Mouse (Mus musculus) spleen, adult 18-20 months (tissue): Measurements from ENCODE around the gene Zfp57.
"Not testable (repeated sequence)": the region's sequence is repeated elsewhere in the genome, so short reads cannot be mapped to it uniquely, and the experiment has no call there.

Experiments used
- DNase-seq, 2 experiments: peaks; one replicate each; pipeline ENCODE4 v3.0.0; 2022; ENCODE audit warnings: mixed read lengths in 2 of 2

Zfp57 gene

GRCm38 (mm10) chr17:37000863-37001262 lies at the start of gene Zfp57:
Gene Zfp57, plus strand, starts transcription at chr17:37001163.
- no peak for DNase-seq

- no peak for DNase-seq
These were observed 48.3 kb upstream of the Zfp57 start for GRCm38 (mm10) chr17:36952631-36953030.

GRCm38 (mm10) chr17:36953062-36953461 lies 47.9 kb upstream of the Zfp57 start:
- no peak for DNase-seq

- DNase-seq: peak; percentile 75 to 80
These were observed 42.8 kb upstream of the Zfp57 start, which contains the start of the genes Znrd1 and Znrd1as for GRCm38 (mm10) chr17:36957999-36958743. Gene Znrd1, minus strand, starts transcription at chr17:36958559. Gene Znrd1as, plus strand, starts transcription at chr17:36958592.

GRCm38 (mm10) chr17:36958884-36959283 lies 42.1 kb upstream of the Zfp57 start:
- no peak for DNase-seq

- no peak for DNase-seq
These were observed 39.8 kb upstream of the Zfp57 start for GRCm38 (mm10) chr17:36961125-36961524.

- DNase-seq: no peak
These were observed 34.1 kb upstream of the Zfp57 start for GRCm38 (mm10) chr17:36966875-36967274.

- DNase-seq: no peak
These were observed 30.6 kb upstream of the Zfp57 start for GRCm38 (mm10) chr17:36970316-36970890.

GRCm38 (mm10) chr17:36971172-36971850 lies 29.7 kb upstream of the Zfp57 start:
- DNase-seq: no peak

- no peak for DNase-seq
These were observed 28.2 kb upstream of the Zfp57 start for GRCm38 (mm10) chr17:36972791-36973190.

- DNase-seq: no peak
These were observed 27.6 kb upstream of the Zfp57 start for GRCm38 (mm10) chr17:36973271-36973787.

- DNase-seq: no peak
These were observed 19.6 kb upstream of the Zfp57 start, which contains the start of gene 2410137M14Rik for GRCm38 (mm10) chr17:36981221-36981813. Gene 2410137M14Rik, minus strand, starts transcription at chr17:36981237.

- no peak for DNase-seq
These were observed 19.1 kb upstream of the Zfp57 start for GRCm38 (mm10) chr17:36981845-36982244.

- DNase-seq: no peak
These were observed 18.5 kb upstream of the Zfp57 start for GRCm38 (mm10) chr17:36982253-36983155.

- DNase-seq: no peak
These were observed 12.5 kb upstream of the Zfp57 start for GRCm38 (mm10) chr17:36988475-36988874.

- no peak for DNase-seq
These were observed 11.5 kb upstream of the Zfp57 start, which contains the start of gene H2-M5 for GRCm38 (mm10) chr17:36989437-36989836. Gene H2-M5, minus strand, starts transcription at chr17:36989537.

- not testable (repeated sequence) for DNase-seq
These were observed 10.3 kb upstream of the Zfp57 start for GRCm38 (mm10) chr17:36990630-36991029.

- DNase-seq: no peak
These were observed 8.4 kb upstream of the Zfp57 start for GRCm38 (mm10) chr17:36992336-36993104.

GRCm38 (mm10) chr17:36993770-36994325 lies 7.1 kb upstream of the Zfp57 start:
- no peak for DNase-seq

GRCm38 (mm10) chr17:36994528-36994927 lies 6.4 kb upstream of the Zfp57 start:
- DNase-seq: no peak

GRCm38 (mm10) chr17:36995448-36995847 lies 5.5 kb upstream of the Zfp57 start:
- no peak for DNase-seq
